Mouse (Mus musculus): Measurements from ENCODE around the gene Prrc2b. TPM values are rescaled to one million over a fixed set of nuclear protein-coding genes. Genes with fewer than 3 reads are reported as not detected.

The Prrc2b gene
- 6.6 and 7.7 TPM in 2 replicates for polyA plus RNA-seq (2012; rRNA removed)

DNA sequence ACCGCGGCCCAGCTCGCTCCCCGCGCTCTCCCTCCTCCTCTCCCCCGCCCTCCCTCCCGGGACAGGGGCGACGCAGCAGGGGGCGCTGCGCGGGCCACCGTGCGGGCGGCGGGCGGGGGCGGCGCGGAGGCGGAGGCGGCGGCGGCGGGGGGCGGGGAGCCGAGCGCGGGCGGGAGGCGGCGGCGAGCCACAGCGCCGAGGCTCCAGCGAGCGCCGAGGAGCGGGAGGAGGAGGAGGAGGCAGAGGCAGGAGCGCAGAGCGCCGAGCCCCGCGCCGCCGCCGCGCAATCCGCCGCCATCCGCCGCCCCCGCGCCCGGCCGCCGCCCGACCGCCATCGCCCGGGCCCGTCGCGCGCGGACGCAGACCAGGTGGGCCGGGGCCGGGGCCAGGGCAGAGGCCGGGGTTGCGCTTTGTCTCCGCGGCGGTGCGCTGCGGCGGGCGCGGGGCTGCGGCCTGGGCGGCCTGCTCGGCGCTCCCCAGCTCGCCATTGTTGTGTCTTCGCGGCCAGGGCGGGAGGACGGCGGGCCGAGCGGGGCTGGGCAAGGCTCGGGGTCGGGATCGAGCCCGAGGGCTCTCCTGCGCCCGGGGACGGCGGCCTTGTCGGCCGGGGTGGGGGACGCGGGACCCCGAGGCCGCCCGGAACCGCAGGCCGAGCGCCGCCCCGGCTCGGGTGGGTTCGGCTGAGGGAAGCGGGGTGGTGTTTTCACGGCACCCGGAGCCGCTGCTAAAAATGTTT, at the start of gene Prrc2b:
TSS of gene Prrc2b (plus strand) at position 159 of the 736 bp plus-strand sequence.

DNA sequence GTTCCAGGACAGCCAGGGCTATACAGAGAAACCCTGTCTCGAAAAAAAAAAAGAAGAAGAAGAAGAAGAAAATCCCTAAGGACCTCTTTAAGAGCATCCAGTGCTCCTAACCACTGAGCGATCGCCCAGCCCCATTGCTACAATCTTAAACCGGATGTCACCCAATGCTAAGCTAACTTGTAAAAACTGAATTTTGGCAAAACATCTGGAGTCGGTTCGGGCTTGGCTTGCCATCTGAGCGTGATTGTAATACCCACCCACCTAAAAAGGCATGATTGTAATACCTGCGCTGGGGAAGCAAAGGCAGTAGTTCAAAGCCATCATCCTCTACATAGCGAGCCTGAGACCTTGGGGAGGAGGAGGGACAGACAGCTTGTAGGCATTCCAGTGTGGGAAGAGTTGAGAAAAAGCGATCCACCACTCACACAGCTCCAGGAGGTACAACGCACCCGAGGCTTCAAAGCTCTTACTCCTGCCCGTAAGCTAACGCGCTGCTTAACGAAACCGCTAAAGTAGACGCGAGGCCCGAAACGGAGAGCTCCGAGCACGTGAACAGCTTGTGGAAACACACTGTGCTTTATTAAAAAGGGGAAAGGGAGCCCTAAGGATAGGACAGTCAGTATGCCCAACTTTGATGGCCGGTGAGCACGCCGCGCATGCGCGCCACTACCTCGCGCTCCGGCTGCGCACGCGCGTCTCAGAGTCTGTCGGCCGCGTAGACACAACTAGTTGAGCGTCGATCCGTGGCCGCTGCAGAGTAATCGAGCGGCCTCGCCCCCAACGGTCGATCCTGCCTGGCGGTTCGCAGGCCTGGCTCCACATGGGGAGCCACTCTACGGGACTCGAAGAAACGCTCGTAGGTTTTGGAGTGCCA, 85.2 kb downstream of the Prrc2b start, which contains the start of gene Pomt1:
TSS of gene Pomt1 (plus strand) at position 705 of the 874 bp plus-strand sequence.

DNA sequence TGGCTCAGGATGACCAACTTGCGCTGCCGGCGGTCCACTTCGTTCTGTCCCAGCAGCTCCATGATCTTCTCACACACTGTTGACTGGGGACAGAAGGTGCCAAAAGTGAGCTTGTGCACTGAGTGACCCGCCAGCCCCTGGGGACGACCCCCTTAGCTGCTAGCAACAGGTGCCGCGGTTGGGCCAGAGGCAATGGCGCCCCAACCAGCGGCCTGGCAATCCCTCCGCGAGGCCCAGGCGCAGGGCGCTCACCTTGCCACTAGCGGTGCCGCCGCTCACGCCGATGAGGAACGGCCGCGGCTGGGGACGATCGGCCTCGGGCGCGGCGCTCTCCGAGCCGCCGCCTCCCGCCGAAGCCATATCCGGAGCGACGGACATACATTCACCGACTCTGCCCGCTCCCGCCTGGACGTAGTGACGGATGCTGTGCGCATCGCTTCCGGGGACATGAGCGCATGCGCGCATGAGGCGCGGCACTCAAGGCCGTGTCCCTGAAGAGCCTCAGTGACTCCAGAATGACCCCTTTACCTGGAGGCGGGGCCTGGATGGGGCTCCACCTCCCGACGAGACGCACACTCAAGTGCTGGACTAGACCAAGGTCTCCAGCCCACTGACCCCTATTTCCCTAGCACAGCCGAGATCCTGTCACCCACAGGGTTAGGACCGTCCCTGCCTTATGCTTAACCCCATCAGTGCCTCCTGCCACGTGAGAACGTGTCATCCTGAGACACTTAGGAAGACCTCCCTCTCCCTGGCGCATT, 109.0 kb downstream of the Prrc2b start, which contains the start of gene Uck1:
TSS of gene Uck1 (minus strand) at position 503 of the 761 bp plus-strand sequence.

Other genes starting within 250 kb of the Prrc2b start
- gene Aif1l, start 200.9 kb upstream of the Prrc2b start, polyA plus RNA-seq (2012; rRNA removed): 0.98 and 1.2 TPM in 2 replicates
- gene Nup214, start 176.6 kb upstream of the Prrc2b start, polyA plus RNA-seq (2012; rRNA removed): 12.4 and 14.1 TPM in 2 replicates
- gene Fam78a, start 66.2 kb upstream of the Prrc2b start, polyA plus RNA-seq (2012; rRNA removed): 7.0 and 8.5 TPM in 2 replicates
- gene Plpp7, start 55.6 kb upstream of the Prrc2b start, polyA plus RNA-seq (2012; rRNA removed): 1.2 TPM in 2 replicates
- gene Pomt1, start 85.5 kb downstream of the Prrc2b start, polyA plus RNA-seq (2012; rRNA removed): 7.8 and 10.0 TPM in 2 replicates
- gene Uck1, start 109.1 kb downstream of the Prrc2b start, polyA plus RNA-seq (2012; rRNA removed): 14.5 and 17.8 TPM in 2 replicates
- 12.7 and 14.0 TPM in 2 replicates for gene Golga2, start 136.3 kb downstream of the Prrc2b start, polyA plus RNA-seq (2012; rRNA removed)
- 137 and 138 TPM in 2 replicates for gene Swi5, start 137.0 kb downstream of the Prrc2b start, polyA plus RNA-seq (2012; rRNA removed)
- 35.9 and 39.0 TPM in 2 replicates for gene Ciz1, start 201.2 kb downstream of the Prrc2b start, polyA plus RNA-seq (2012; rRNA removed)
- gene Dnm1, start 202.3 kb downstream of the Prrc2b start, polyA plus RNA-seq (2012; rRNA removed): 2.3 and 3.7 TPM in 2 replicates
- 29.5 and 36.7 TPM in 2 replicates for gene 1110008P14Rik, start 230.9 kb downstream of the Prrc2b start, polyA plus RNA-seq (2012; rRNA removed)
- 28.8 and 40.4 TPM in 2 replicates for gene Lcn2, start 237.2 kb downstream of the Prrc2b start, polyA plus RNA-seq (2012; rRNA removed)
- 11.0 and 11.2 TPM in 2 replicates for gene Ptges2, start 244.8 kb downstream of the Prrc2b start, polyA plus RNA-seq (2012; rRNA removed)

Data from liver, embryonic 14 days (tissue).